Mouse (Mus musculus): ENCODE measurements around the gene Cox19. TPM values are rescaled to one million over a fixed set of nuclear protein-coding genes. Genes with fewer than 3 reads are reported as not detected.
"Not testable (repeated sequence)": the region's sequence is repeated elsewhere in the genome, so short reads cannot be mapped to it uniquely, and the experiment has no call there.

The Cox19 gene
- polyA plus RNA-seq, 1 experiment, result 51.4 TPM

- peak overlapping the region; percentile 19 for H3K4me3 ChIP-seq (replicated peaks)
- no peaks in the 10 kb centered on the region for H3K9me3 ChIP-seq
- no peak for TF ChIP-seq GATA1 (IDR thresholded peaks at IDR 0.05; ENCODE audit: borderline replicate concordance, low read length)
- TF ChIP-seq FLI1 (IDR thresholded peaks at IDR 0.05; ENCODE audit: low read length), result no peak
- H3K36me3 ChIP-seq (replicated peaks; ENCODE audit: low read length), result peaks cover 96% of the 10 kb centered on the region
- H3K4me1 ChIP-seq, result peaks cover 98% of the 10 kb centered on the region
- no peaks in the 10 kb centered on the region for H3K27me3 ChIP-seq (replicated peaks)
These were observed 40.2 kb upstream of the Cox19 start for GRCm38 (mm10) chr5:139391309-139391990.

- H3K9me3 ChIP-seq; H3K27me3 ChIP-seq (replicated peaks): not testable (repeated sequence)
- peaks cover 98% of the 10 kb centered on the region for H3K4me1 ChIP-seq
- H3K36me3 ChIP-seq (replicated peaks; ENCODE audit: low read length), result peaks cover 96% of the 10 kb centered on the region
- H3K4me3 ChIP-seq (replicated peaks), result peak overlapping the region; percentile 19
These were observed 39.3 kb upstream of the Cox19 start for GRCm38 (mm10) chr5:139390324-139391119.

GRCm38 (mm10) chr5:139389676-139390061 lies 38.5 kb upstream of the Cox19 start:
- Histone ChIP-seq H3K4me1 (peaks cover 98% of the 10 kb centered on the region), H3K36me3 (replicated peaks; ENCODE audit: low read length) (peaks cover 96% of the 10 kb centered on the region)

GRCm38 (mm10) chr5:139388694-139389675 lies 37.8 kb upstream of the Cox19 start:
- Histone ChIP-seq H3K36me3 (replicated peaks; ENCODE audit: low read length) (peaks cover 96% of the 10 kb centered on the region), H3K9me3 (no peaks in the 10 kb centered on the region), H3K4me1 (peaks cover 98% of the 10 kb centered on the region), H3K27me3 (replicated peaks) (no peaks in the 10 kb centered on the region), H3K4me3 (replicated peaks) (peak overlapping the region; percentile 81)
- TF ChIP-seq GATA1 (IDR thresholded peaks at IDR 0.05; ENCODE audit: borderline replicate concordance, low read length) (no peak), FLI1 (IDR thresholded peaks at IDR 0.05; ENCODE audit: low read length) (no peak)

More at GRCm38 (mm10) chr5:139389676-139390061, 38.5 kb upstream of the Cox19 start:
- Histone ChIP-seq H3K4me3 (replicated peaks) (peak overlapping the region; percentile 80), H3K27me3 (replicated peaks) (no peaks in the 10 kb centered on the region), H3K9me3 (no peaks in the 10 kb centered on the region)
- TF ChIP-seq FLI1 (IDR thresholded peaks at IDR 0.05; ENCODE audit: low read length), result no peak
- no peak for TF ChIP-seq GATA1 (IDR thresholded peaks at IDR 0.05; ENCODE audit: borderline replicate concordance, low read length)

- H3K4me3 ChIP-seq (replicated peaks), result peak overlapping the region; percentile 38
- H3K4me1 ChIP-seq, result peaks cover 98% of the 10 kb centered on the region
- TF ChIP-seq GATA1 (IDR thresholded peaks at IDR 0.05; ENCODE audit: borderline replicate concordance, low read length) (no peak), FLI1 (IDR thresholded peaks at IDR 0.05; ENCODE audit: low read length) (no peak)
- H3K36me3 ChIP-seq (replicated peaks; ENCODE audit: low read length), result peaks cover 96% of the 10 kb centered on the region
- no peaks in the 10 kb centered on the region for H3K27me3 ChIP-seq (replicated peaks)
- H3K9me3 ChIP-seq, result no peaks in the 10 kb centered on the region
These were observed 37.0 kb upstream of the Cox19 start for GRCm38 (mm10) chr5:139388195-139388570.

- Histone ChIP-seq H3K4me1 (peaks cover 98% of the 10 kb centered on the region), H3K27me3 (replicated peaks) (no peaks in the 10 kb centered on the region), H3K36me3 (replicated peaks; ENCODE audit: low read length) (peaks cover 96% of the 10 kb centered on the region), H3K4me3 (replicated peaks) (peak overlapping the region; percentile 75), H3K9me3 (no peaks in the 10 kb centered on the region)
- TF ChIP-seq GATA1 (IDR thresholded peaks at IDR 0.05; ENCODE audit: borderline replicate concordance, low read length) (no peak), FLI1 (IDR thresholded peaks at IDR 0.05; ENCODE audit: low read length) (no peak)
These were observed 36.3 kb upstream of the Cox19 start for GRCm38 (mm10) chr5:139387329-139388194.

- H3K27me3 ChIP-seq (replicated peaks), result no peaks in the 10 kb centered on the region
- H3K9me3 ChIP-seq, result no peaks in the 10 kb centered on the region
- H3K36me3 ChIP-seq (replicated peaks; ENCODE audit: low read length), result peaks cover 92% of the 10 kb centered on the region
- TF ChIP-seq FLI1 (IDR thresholded peaks at IDR 0.05; ENCODE audit: low read length) (no peak), GATA1 (IDR thresholded peaks at IDR 0.05; ENCODE audit: borderline replicate concordance, low read length) (no peak)
- peaks cover 94% of the 10 kb centered on the region for H3K4me1 ChIP-seq
- peak overlapping the region; percentile 83 for H3K4me3 ChIP-seq (replicated peaks)
These were observed 34.8 kb upstream of the Cox19 start for GRCm38 (mm10) chr5:139386047-139386446.

- H3K36me3 ChIP-seq (replicated peaks; ENCODE audit: low read length), result peaks cover 82% of the 10 kb centered on the region
- H3K4me3 ChIP-seq (replicated peaks), result peak overlapping the region; percentile 85
- peaks cover 88% of the 10 kb centered on the region for H3K4me1 ChIP-seq
- no peaks in the 10 kb centered on the region for H3K9me3 ChIP-seq
- no peaks in the 10 kb centered on the region for H3K27me3 ChIP-seq (replicated peaks)
- no peak for TF ChIP-seq FLI1 (IDR thresholded peaks at IDR 0.05; ENCODE audit: low read length)
- no peak for TF ChIP-seq GATA1 (IDR thresholded peaks at IDR 0.05; ENCODE audit: borderline replicate concordance, low read length)
These were observed 33.3 kb upstream of the Cox19 start for GRCm38 (mm10) chr5:139384531-139384930.

- H3K36me3 ChIP-seq (replicated peaks; ENCODE audit: low read length), result peaks cover 76% of the 10 kb centered on the region
- H3K9me3 ChIP-seq, result no peaks in the 10 kb centered on the region
- H3K27me3 ChIP-seq (replicated peaks), result no peaks in the 10 kb centered on the region
- peak overlapping the region; percentile 95 for H3K4me3 ChIP-seq (replicated peaks)
- H3K4me1 ChIP-seq, result peaks cover 88% of the 10 kb centered on the region
- no peak for TF ChIP-seq GATA1 (IDR thresholded peaks at IDR 0.05; ENCODE audit: borderline replicate concordance, low read length)
- no peak for TF ChIP-seq FLI1 (IDR thresholded peaks at IDR 0.05; ENCODE audit: low read length)
These were observed 32.0 kb upstream of the Cox19 start for GRCm38 (mm10) chr5:139383234-139383633.
